Mouse (Mus musculus) c-Kit-negative CD71-positive TER-119-positive erythroid progenitor cells, embryonic 14.5 days (primary cell): ENCODE results near the gene Tas2r118.

ENCODE experiments used
- DNase-seq: peaks from one replicate; pipeline ENCODE4 v3.0.0-alpha.2; 2013; ENCODE audit warnings: low read depth, low spot score

The Tas2r118 gene

GRCm38 (mm10) chr6:23969960-23970359 lies at the start of gene Tas2r118:
Tas2r118 (minus strand) TSS chr6:23970060.
- DNase-seq = no peak

GRCm38 (mm10) chr6:24018320-24018719 lies 48.5 kb upstream of the Tas2r118 start:
- no peak for DNase-seq

GRCm38 (mm10) chr6:23993276-23993675 lies 23.4 kb upstream of the Tas2r118 start:
- no peak for DNase-seq

GRCm38 (mm10) chr6:23990687-23991387 lies 21.0 kb upstream of the Tas2r118 start:
- no peak for DNase-seq

- no peak for DNase-seq
These were observed 16.4 kb upstream of the Tas2r118 start for GRCm38 (mm10) chr6:23986293-23986692.

GRCm38 (mm10) chr6:23966980-23967379 lies 2.9 kb downstream of the Tas2r118 start:
- no peak for DNase-seq

GRCm38 (mm10) chr6:23965925-23966324 lies 3.9 kb downstream of the Tas2r118 start:
- no peak for DNase-seq

- DNase-seq = no peak
These were observed 6.1 kb downstream of the Tas2r118 start for GRCm38 (mm10) chr6:23963741-23964140.

GRCm38 (mm10) chr6:23940776-23941175 lies 29.1 kb downstream of the Tas2r118 start:
- DNase-seq = no peak

- no peak for DNase-seq
These were observed 31.0 kb downstream of the Tas2r118 start for GRCm38 (mm10) chr6:23938575-23939488.

GRCm38 (mm10) chr6:23936414-23936813 lies 33.4 kb downstream of the Tas2r118 start:
- no peak for DNase-seq

GRCm38 (mm10) chr6:23923806-23924205 lies 46.1 kb downstream of the Tas2r118 start:
- no peak for DNase-seq
